Mouse (Mus musculus) heart, adult 2 months (tissue): ENCODE measurements around the gene Tubgcp5. TPM values are rescaled to one million over a fixed set of nuclear protein-coding genes. Genes with fewer than 3 reads are reported as not detected.

Experiments
- DNase-seq, 2 experiments: peaks; one replicate each; pipeline ENCODE4 v3.0.0; 2021
- H3K27ac ChIP-seq: fragments of 200-600 bp; 2 replicates; pipeline ENCODE4 v1.8.1; 2022
- H3K27me3 ChIP-seq: fragments of 200-500 bp; 2 replicates; pipeline ENCODE4 v1.6.1; 2012; ENCODE audit warnings: mild to moderate bottlenecking, low read length, inconsistent platforms, mixed read lengths; ENCODE audit not compliant: control insufficient read depth, insufficient read depth
- H3K36me3 ChIP-seq: fragments of 200-500 bp; 2 replicates; pipeline ENCODE4 v1.6.1; 2012; ENCODE audit warnings: low read length, inconsistent platforms; ENCODE audit not compliant: control insufficient read depth, insufficient read depth
- H3K4me1 ChIP-seq: fragments of 200-500 bp; 2 replicates; pipeline ENCODE4 v1.6.1; 2011; ENCODE audit warnings: low read length; ENCODE audit not compliant: control insufficient read depth, insufficient read depth
- H3K4me3 ChIP-seq: fragments of 200-600 bp; 2 replicates; pipeline ENCODE4 v1.8.1; 2022
- H3K79me2 ChIP-seq: fragments of 200-500 bp; replicated peaks from 2 replicates; pipeline ENCODE4 v1.6.1; 2012; ENCODE audit warnings: mild to moderate bottlenecking, inconsistent platforms, low read length, moderate library complexity, mixed read lengths; ENCODE audit not compliant: control insufficient read depth, insufficient read depth
- H3K9ac ChIP-seq: fragments of 200-500 bp; 2 replicates; pipeline ENCODE4 v1.6.1; 2012; ENCODE audit warnings: low read depth, mild to moderate bottlenecking, control low read depth, inconsistent platforms, low read length, mixed read lengths
- CTCF ChIP-seq: fragments of 200-600 bp; IDR thresholded peaks from 2 replicates; pipeline ENCODE4 v1.8.1; 2022; ENCODE audit warnings: antibody characterized with exemption, mild to moderate bottlenecking, moderate library complexity
- EP300 ChIP-seq: fragments of 200-500 bp; IDR thresholded peaks from 2 replicates; pipeline ENCODE4 v1.6.1; 2011; ENCODE audit warnings: low read depth, low read length, control low read depth; ENCODE audit not compliant: insufficient read depth
- POLR2A ChIP-seq: fragments of 200-500 bp; IDR thresholded peaks from 2 replicates; pipeline ENCODE4 v1.6.1; 2011; ENCODE audit warnings: mild to moderate bottlenecking, low read depth, low read length, control low read depth; ENCODE audit not compliant: insufficient read depth
- WGBS: fragments of 180-500 bp; shearing (Covaris S2); methylation state at CpG from one replicate; pipeline ENCODE4 v1.1.7; 2018; 5-methylcytosine and 5-hydroxymethylcytosine counted together
- intact Hi-C: fragments of 180-260 bp; cut with DNase I; formaldehyde crosslinking; loops from one replicate; pipeline ENCODE4 v1.15.1; 2025
- polyA plus RNA-seq: library from polyadenylated mRNA; depleted of rRNA; stranded (reverse); fragments of >200 nt; gene quantifications from 2 replicates; pipeline ENCODE4 v1.2.3, GENCODE M21; 2012
- total RNA-seq, 2 experiments: library from RNA; stranded (reverse); gene quantifications; 2 replicates each; pipeline ENCODE4 v1.2.3; 2021

Gene Tubgcp5
- total and polyA plus RNA-seq, 3 experiments, result 2.6 to 10.3 (median 10.2) TPM

DNA sequence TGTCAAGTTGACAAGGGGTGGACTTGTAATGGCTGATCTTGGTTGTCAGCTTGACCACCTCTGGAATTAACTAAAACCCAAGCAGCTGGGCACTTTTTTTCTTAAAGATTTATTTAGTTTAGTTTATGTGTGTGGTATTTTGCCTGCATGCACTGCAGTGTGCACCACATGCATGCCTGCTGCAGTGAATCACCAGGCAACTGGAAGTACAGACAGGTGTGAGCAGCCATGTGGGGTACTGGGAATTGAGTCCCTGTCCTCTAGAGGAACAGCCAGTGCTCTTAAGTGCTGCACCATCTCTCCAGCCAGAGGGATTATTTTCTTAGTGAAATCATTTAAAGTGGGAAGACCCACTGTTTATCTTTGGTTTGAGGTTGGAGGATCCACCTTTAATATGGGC, 71.1 kb downstream of the Tubgcp5 start:
- peaks cover 12% of the 10 kb centered on the region for H3K79me2 ChIP-seq
- DNase-seq, result no peak
- no peak overlapping the region for H3K4me3 ChIP-seq
- TF ChIP-seq EP300, result no peak
- no peak for TF ChIP-seq POLR2A
- no peak for TF ChIP-seq CTCF
- no peaks in the 10 kb centered on the region; the same call in 1 of the 2 replicates for H3K36me3 ChIP-seq
- peaks cover under 1% of the 10 kb centered on the region for H3K4me1 ChIP-seq
- no peaks in the 10 kb centered on the region for H3K27me3 ChIP-seq
- no peak overlapping the region for H3K27ac ChIP-seq
- no peak overlapping the region for H3K9ac ChIP-seq
- intact Hi-C loops, result no loop called here

- H3K9ac ChIP-seq, result no peak overlapping the region
- WGBS, result 68% methylated on average over 8 of the region's 8 CpGs
- peaks cover 13% of the 10 kb centered on the region for H3K79me2 ChIP-seq
- no peaks in the 10 kb centered on the region; the same call in 1 of the 2 replicates for H3K36me3 ChIP-seq
- no peak overlapping the region for H3K4me3 ChIP-seq
- no peak overlapping the region for H3K27ac ChIP-seq
- no peak for DNase-seq
- intact Hi-C loops, result no loop called here
- no peaks in the 10 kb centered on the region; the same call in none of the 2 replicates for H3K4me1 ChIP-seq
- no peaks in the 10 kb centered on the region for H3K27me3 ChIP-seq
- TF ChIP-seq CTCF (no peak), EP300 (no peak), POLR2A (no peak)
Measured at GRCm38 (mm10) chr7:55865750-55866416, 71.9 kb downstream of the Tubgcp5 start.

DNA sequence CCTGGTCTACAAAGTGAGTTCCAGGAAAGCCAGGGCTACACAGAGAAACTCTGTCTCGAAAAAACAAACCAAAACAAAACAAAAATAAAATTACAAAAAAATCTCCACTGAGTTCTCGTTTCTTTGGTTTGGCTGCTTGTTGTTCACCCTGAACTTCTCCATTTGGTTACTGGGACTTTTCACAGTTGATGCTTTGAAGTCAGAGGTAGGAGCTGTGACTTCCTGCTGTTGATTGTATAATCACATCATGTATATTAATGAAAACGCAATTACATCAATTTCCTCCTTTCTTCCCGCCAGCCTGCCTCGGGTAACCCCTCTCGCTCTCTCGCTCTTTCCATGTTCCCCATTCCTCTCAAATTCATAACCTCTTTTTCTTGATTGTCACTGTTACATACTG, 74.3 kb downstream of the Tubgcp5 start:
- Histone ChIP-seq H3K36me3 (no peaks in the 10 kb centered on the region), H3K9ac (no peak overlapping the region), H3K79me2 (peaks cover 6% of the 10 kb centered on the region), H3K27ac (no peak overlapping the region), H3K4me1 (no peaks in the 10 kb centered on the region; the same call in none of the 2 replicates), H3K27me3 (no peaks in the 10 kb centered on the region), H3K4me3 (no peak overlapping the region)
- intact Hi-C loops, result no loop called here
- DNase-seq, result no peak
- TF ChIP-seq EP300 (no peak), POLR2A (no peak), CTCF (no peak)
- WGBS, result 80% methylated on average over 7 of the region's 7 CpGs

- DNase-seq, result no peak
- Histone ChIP-seq H3K4me1 (no peaks in the 10 kb centered on the region; the same call in none of the 2 replicates), H3K4me3 (no peak overlapping the region), H3K27me3 (no peaks in the 10 kb centered on the region), H3K79me2 (peaks cover 1% of the 10 kb centered on the region; the same call in 1 of the 2 replicates), H3K36me3 (no peaks in the 10 kb centered on the region), H3K9ac (no peak overlapping the region), H3K27ac (no peak overlapping the region)
- intact Hi-C loops, result no loop called here
- 73% methylated on average over 3 of the region's 3 CpGs for WGBS
- TF ChIP-seq EP300 (no peak), POLR2A (no peak), CTCF (no peak)
Measured at GRCm38 (mm10) chr7:55869220-55869619, 75.3 kb downstream of the Tubgcp5 start.

GRCm38 (mm10) chr7:55870340-55871020, 76.5 kb downstream of the Tubgcp5 start:
- no peaks in the 10 kb centered on the region; the same call in none of the 2 replicates for H3K4me1 ChIP-seq
- WGBS, result 83% methylated on average over 6 of the region's 6 CpGs
- DNase-seq, result no peak
- H3K4me3 ChIP-seq, result no peak overlapping the region
- H3K27ac ChIP-seq, result no peak overlapping the region
- intact Hi-C loops, result no loop called here
- no peak overlapping the region for H3K9ac ChIP-seq
- TF ChIP-seq EP300, result no peak
- TF ChIP-seq CTCF, result peak; percentile 24; the same call in 1 of the 2 replicates
- TF ChIP-seq POLR2A, result no peak
- peaks cover 1% of the 10 kb centered on the region; the same call in 1 of the 2 replicates for H3K79me2 ChIP-seq
- H3K27me3 ChIP-seq, result no peaks in the 10 kb centered on the region
- no peaks in the 10 kb centered on the region for H3K36me3 ChIP-seq

- no peaks in the 10 kb centered on the region; the same call in none of the 2 replicates for H3K4me1 ChIP-seq
- WGBS, result 68% methylated on average over 5 of the region's 5 CpGs
- DNase-seq, result no peak
- no peaks in the 10 kb centered on the region for H3K27me3 ChIP-seq
- H3K27ac ChIP-seq, result no peak overlapping the region
- H3K79me2 ChIP-seq, result peaks cover 1% of the 10 kb centered on the region; the same call in 1 of the 2 replicates
- intact Hi-C loops, result no loop called here
- H3K4me3 ChIP-seq, result no peak overlapping the region
- H3K36me3 ChIP-seq, result no peaks in the 10 kb centered on the region; the same call in 1 of the 2 replicates
- TF ChIP-seq EP300, result no peak
- no peak for TF ChIP-seq POLR2A
- TF ChIP-seq CTCF, result no peak
- no peak overlapping the region for H3K9ac ChIP-seq
Measured at GRCm38 (mm10) chr7:55871476-55871875, 77.5 kb downstream of the Tubgcp5 start.
